Mouse (Mus musculus): ENCODE measurements around the gene Dcaf8. TPM values are rescaled to one million over a fixed set of nuclear protein-coding genes. Genes with fewer than 3 reads are reported as not detected.

The Dcaf8 gene
- total and polyA plus RNA-seq, 3 experiments, result 31.7 to 49.0 (median 45.8) TPM

DNA sequence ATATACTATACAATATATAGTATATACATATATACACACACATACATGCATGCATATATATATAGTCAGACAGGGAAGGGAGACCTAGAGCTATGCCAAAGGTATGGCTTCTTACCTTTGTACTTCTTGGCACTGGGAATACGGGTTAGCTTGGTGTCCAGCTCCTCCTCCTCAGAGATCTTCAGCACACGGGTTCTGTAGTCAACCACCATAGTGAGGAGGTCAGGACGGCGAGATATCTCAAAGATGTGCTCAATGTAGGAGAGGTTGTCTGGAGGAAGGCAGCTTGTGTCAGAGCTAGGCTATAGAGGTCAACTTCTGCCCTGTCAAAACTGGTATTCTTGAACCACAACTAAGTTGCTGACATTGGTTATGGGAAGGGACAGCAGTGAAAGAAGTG lies 51.1 kb downstream of the Dcaf8 start:
- H3K9ac ChIP-seq (ENCODE audit: control insufficient read depth, low read depth, low read length, poor library complexity, severe bottlenecking), result no peak overlapping the region
- H3K79me2 ChIP-seq (ENCODE audit: control insufficient read depth, insufficient read depth, low read length, poor library complexity), result no peaks in the 10 kb centered on the region
- H3K4me3 ChIP-seq (ENCODE audit: control insufficient read depth in 1 of 2, insufficient read depth in 1 of 2, low read depth in 2 of 2, low read length in 2 of 2), result no peak overlapping the region
- peaks cover 0 to under 1% of the 10 kb centered on the region in 2 experiments; a peak in 1 of 4 replicates for H3K4me1 ChIP-seq (ENCODE audit: control insufficient read depth in 1 of 2, insufficient read depth in 2 of 2, low read length in 2 of 2)
- TF ChIP-seq MXI1 (IDR thresholded peaks at IDR 0.05; ENCODE audit: low read depth, low read length) (no peak), USF2 (IDR thresholded peaks at IDR 0.05; ENCODE audit: borderline replicate concordance in 1 of 2, insufficient read depth in 1 of 2, low read depth in 1 of 2, low read length in 2 of 2) (no peak)
- no peak for DNase-seq (ENCODE audit: low read depth, low spot score)
- no peaks in the 10 kb centered on the region for H3K27me3 ChIP-seq (ENCODE audit: control insufficient read depth in 1 of 2, insufficient read depth in 2 of 2, low read length in 2 of 2)
- no peaks in the 10 kb centered on the region for H3K9me3 ChIP-seq (replicated peaks; ENCODE audit: insufficient read depth, low read length)
- H3K27ac ChIP-seq (ENCODE audit: control insufficient read depth, low read depth, low read length), result no peak overlapping the region
- peaks cover 0 to 5% of the 10 kb centered on the region in 2 experiments; a peak in 2 of 4 replicates for H3K36me3 ChIP-seq (ENCODE audit: control insufficient read depth in 1 of 2, insufficient read depth in 2 of 2, low read length in 2 of 2)

DNA sequence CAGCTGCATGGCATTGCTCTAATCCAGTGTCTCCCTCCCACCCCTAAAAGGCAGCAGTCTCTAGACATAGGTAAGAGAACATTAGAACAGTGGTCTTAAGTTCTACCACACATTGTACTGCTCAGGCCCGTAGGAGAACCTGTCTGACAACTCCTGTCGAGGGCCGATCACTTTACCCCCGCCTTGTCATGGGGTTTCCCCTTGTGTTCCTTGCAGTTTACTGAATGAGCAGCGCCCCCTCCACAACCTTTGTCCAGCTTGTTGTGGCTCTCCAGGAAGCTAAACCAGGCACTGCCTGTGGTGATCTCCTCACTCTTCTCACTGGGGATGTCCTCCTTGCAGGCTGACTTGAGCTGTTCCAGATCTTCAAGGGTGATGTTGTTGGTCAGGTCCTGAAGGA lies 52.3 kb downstream of the Dcaf8 start:
- TF ChIP-seq RAD21 (IDR thresholded peaks at IDR 0.05; ENCODE audit: low read depth, low read length), result no peak
- no peak for TF ChIP-seq SMC3 (IDR thresholded peaks at IDR 0.05; ENCODE audit: low read depth, low read length)
- TF ChIP-seq UBTF (IDR thresholded peaks at IDR 0.05; ENCODE audit: borderline replicate concordance, insufficient read depth, low read depth, low read length), result no peak
- TF ChIP-seq CHD1 (IDR thresholded peaks at IDR 0.05; ENCODE audit: low read depth, low read length), result no peak
- no peak for TF ChIP-seq EP300 (IDR thresholded peaks at IDR 0.05; ENCODE audit: low read depth in 1 of 2, low read length in 2 of 2)
- no peak for TF ChIP-seq ZNF384 (IDR thresholded peaks at IDR 0.05; ENCODE audit: low read depth, low read length)
- TF ChIP-seq ETS1 (IDR thresholded peaks at IDR 0.05; ENCODE audit: low read depth, low read length), result no peak
- TF ChIP-seq E2F4 (IDR thresholded peaks at IDR 0.05; ENCODE audit: borderline replicate concordance, low read depth, low read length), result no peak
- no peak for TF ChIP-seq ELF1 (IDR thresholded peaks at IDR 0.05; ENCODE audit: low read depth, low read length)
- TF ChIP-seq CHD2 (IDR thresholded peaks at IDR 0.05; ENCODE audit: low read length), result no peak
- TF ChIP-seq ZC3H11A (IDR thresholded peaks at IDR 0.05; ENCODE audit: low read depth, low read length), result no peak
- TF ChIP-seq CTCF (IDR thresholded peaks at IDR 0.05 in 2 of 3, conservative IDR thresholded peaks at IDR 0.05 in 1 of 3; ENCODE audit: control insufficient read depth in 1 of 3, insufficient read depth in 1 of 3, low read depth in 2 of 3, low read length in 3 of 3, poor library complexity in 1 of 3, severe bottlenecking in 1 of 3), result no peak
- no peak for TF ChIP-seq KAT2A (conservative IDR thresholded peaks at IDR 0.05; ENCODE audit: low read depth, low read length)
- TF ChIP-seq POLR2AphosphoS5 (IDR thresholded peaks at IDR 0.05; ENCODE audit: borderline replicate concordance, low read depth, low read length), result no peak
- TF ChIP-seq GABPA (IDR thresholded peaks at IDR 0.05; ENCODE audit: low read depth, low read length), result no peak
- no peak for TF ChIP-seq ZMIZ1 (IDR thresholded peaks at IDR 0.05; ENCODE audit: low read depth, low read length)
- TF ChIP-seq ZKSCAN1 (IDR thresholded peaks at IDR 0.05; ENCODE audit: low read depth, low read length), result no peak
- no peak for TF ChIP-seq MXI1 (IDR thresholded peaks at IDR 0.05; ENCODE audit: low read depth, low read length)
- no peak for TF ChIP-seq MEF2A (IDR thresholded peaks at IDR 0.05; ENCODE audit: extremely low read depth, insufficient replicate concordance, low read depth, low read length, poor library complexity, severe bottlenecking)
- no peaks in the 10 kb centered on the region for H3K9me3 ChIP-seq (replicated peaks; ENCODE audit: insufficient read depth, low read length)
- peaks cover 0 to 1% of the 10 kb centered on the region in 2 experiments; a peak in 1 of 4 replicates for H3K36me3 ChIP-seq (ENCODE audit: control insufficient read depth in 1 of 2, insufficient read depth in 2 of 2, low read length in 2 of 2)

More for the DNA sequence above, 52.3 kb downstream of the Dcaf8 start:
- Histone ChIP-seq H3K27ac (ENCODE audit: control insufficient read depth, low read depth, low read length) (no peak overlapping the region), H3K27me3 (ENCODE audit: control insufficient read depth in 1 of 2, insufficient read depth in 2 of 2, low read length in 2 of 2) (no peaks in the 10 kb centered on the region), H3K9ac (ENCODE audit: control insufficient read depth, low read depth, low read length, poor library complexity, severe bottlenecking) (no peak overlapping the region), H3K4me3 (ENCODE audit: control insufficient read depth in 1 of 2, insufficient read depth in 1 of 2, low read depth in 2 of 2, low read length in 2 of 2) (no peak overlapping the region), H3K4me1 (ENCODE audit: control insufficient read depth in 1 of 2, insufficient read depth in 2 of 2, low read length in 2 of 2) (peaks cover 0 to 3% of the 10 kb centered on the region in 2 experiments; a peak in 2 of 4 replicates), H3K79me2 (ENCODE audit: control insufficient read depth, insufficient read depth, low read length, poor library complexity) (no peaks in the 10 kb centered on the region)
- DNase-seq (ENCODE audit: low read depth, low spot score), result no peak

Measured in MEL (cell line).